Mouse (Mus musculus) T-cell, adult 66 days (primary cell): ENCODE results near the gene Trim44. TPM values are rescaled to one million over a fixed set of nuclear protein-coding genes. Genes with fewer than 3 reads are reported as not detected.

Source experiments
- total RNA-seq, 2 experiments: library from RNA; stranded (reverse); gene quantifications; 3 replicates in 1 of 2; 4 replicates in 1 of 2; pipeline ENCODE4 v1.2.4; 2023

Gene Trim44
- total RNA-seq, result 10 to 100 TPM; 51.4 to 52.1 TPM

DNA sequence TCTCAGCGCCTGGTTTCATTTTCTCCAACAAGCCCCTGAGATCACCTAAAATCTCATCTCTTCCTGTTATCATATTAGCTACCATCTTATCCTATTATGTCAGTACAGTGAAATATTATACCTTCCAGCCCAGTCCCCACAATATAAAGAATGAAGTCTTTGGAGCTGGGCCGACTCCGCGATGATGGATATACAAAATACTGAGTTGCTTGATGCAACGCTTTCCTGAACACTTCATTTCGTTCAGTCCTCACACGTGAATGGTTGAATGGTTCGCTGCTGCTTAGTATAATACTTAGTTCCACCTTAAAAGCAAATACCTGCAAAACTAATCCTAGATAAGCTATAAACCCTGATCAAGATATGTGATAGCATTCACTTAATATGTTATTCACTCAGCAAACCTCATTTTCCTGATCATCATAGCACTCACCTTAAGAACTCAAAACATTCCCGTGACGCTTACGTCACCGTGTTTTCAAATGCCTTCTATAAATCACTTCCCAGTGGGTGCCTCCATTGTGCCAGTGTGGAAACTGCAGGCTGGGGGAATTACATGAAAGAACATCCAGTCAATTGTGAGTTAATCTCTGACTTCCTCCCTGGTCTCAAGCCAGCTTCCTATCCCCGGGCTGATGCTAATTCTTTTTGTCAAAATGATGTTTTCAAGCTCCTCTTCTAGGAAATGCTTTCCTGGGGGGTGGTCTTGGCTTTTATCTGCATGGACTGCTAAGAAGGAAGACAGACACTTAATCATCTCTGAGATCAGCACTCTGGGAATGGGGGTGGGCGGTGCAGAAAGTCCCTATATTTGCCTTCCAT is at the start of gene Trim44:
TSS of gene Trim44 (minus strand) at position 466 of the 822 bp plus-strand sequence.

DNA sequence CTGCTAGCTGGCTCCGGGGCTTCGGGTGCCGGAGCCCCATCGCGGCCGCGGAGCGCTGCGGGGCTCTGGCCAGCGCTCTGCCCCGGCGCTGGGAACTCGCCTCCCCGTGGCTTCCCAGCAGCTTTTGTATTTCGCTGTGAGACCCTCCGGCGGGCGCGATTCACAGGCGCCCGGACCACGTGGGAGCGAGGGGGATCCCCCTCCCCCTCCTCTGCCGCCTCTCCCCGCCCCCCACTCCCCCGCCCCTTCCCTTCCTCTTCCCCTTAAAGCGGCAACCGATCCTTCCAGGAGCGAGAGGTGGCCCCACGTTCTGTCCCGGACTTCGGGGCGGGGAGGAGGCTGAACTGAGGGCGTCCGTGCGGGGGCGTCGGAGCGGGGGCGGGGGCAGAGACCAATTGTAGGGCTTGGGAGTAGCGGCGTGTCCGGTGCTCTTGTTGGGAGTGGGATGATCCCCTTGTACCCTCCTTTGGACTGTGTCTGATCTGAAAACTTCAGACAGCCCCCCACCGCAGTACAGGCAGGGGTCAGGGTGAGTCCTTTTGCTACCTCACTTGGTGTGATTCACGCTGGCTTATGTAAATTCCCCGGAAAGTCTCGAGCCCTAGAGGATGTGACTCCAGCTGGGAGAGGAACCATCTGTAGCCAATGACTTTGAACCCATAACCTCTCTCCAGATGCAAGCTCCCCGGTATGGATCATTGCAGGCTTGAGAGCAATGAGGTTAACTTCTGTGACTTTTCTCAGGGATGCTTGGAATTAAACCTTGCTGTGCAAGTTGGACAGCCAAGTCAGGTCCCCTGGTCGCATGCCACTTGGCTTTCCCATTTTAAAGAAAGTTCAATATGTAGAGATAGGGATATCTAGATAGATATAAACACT is 44.3 kb upstream of the Trim44 start, which contains the start of gene Fjx1:
TSS of gene Fjx1 (minus strand) at position 829 of the 879 bp plus-strand sequence.

Other genes starting within 250 kb of the Trim44 start
- gene Ldlrad3, start 221.4 kb downstream of the Trim44 start, total RNA-seq, result under 1 TPM; 0.36 to 0.52 TPM
- gene Fjx1, start 44.7 kb upstream of the Trim44 start, total RNA-seq, result not detected
- gene Pamr1, start 142.2 kb upstream of the Trim44 start, total RNA-seq, result not detected